Mouse (Mus musculus): ENCODE results near the gene Blmh. TPM values are rescaled to one million over a fixed set of nuclear protein-coding genes. Genes with fewer than 3 reads are reported as not detected.

Gene Blmh
- polyA plus RNA-seq, 1 experiment from 2014 or later = 192 TPM

DNA sequence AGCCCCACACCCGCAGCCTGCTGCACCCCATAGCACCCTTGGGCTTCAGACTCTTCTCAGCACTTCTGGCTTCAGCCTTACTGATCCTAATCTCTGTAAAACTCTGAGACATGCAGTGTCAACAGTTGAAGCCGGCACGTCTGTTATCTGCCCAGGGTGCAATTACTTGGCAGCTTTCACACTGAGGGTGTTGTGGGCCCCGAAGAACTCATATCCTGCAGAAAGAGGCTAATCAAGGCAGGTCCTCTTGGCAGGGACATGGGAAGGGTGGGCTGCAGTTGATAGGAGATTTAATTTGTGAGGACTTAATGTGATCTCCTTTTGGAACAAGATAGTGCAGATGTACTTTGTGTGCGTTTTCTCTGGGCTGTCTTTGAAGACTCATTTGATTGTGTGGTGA lies 59.0 kb downstream of the Blmh start:
- H3K9me3 ChIP-seq = no peaks in the 10 kb centered on the region
- H3K27ac ChIP-seq (replicated peaks) = no peak overlapping the region
- WGBS = 88% methylated on average over 5 of the region's 5 CpGs
- no peak for ATAC-seq (ENCODE audit: low FRiP score, low read depth)
- H3K4me3 ChIP-seq = no peak overlapping the region
- H3K4me1 ChIP-seq = no peaks in the 10 kb centered on the region
- H3K27me3 ChIP-seq = no peaks in the 10 kb centered on the region
- no peak overlapping the region for H3K4me2 ChIP-seq (replicated peaks)
- H3K9ac ChIP-seq (replicated peaks) = no peak overlapping the region
- peaks cover 74% of the 10 kb centered on the region for H3K36me3 ChIP-seq

DNA sequence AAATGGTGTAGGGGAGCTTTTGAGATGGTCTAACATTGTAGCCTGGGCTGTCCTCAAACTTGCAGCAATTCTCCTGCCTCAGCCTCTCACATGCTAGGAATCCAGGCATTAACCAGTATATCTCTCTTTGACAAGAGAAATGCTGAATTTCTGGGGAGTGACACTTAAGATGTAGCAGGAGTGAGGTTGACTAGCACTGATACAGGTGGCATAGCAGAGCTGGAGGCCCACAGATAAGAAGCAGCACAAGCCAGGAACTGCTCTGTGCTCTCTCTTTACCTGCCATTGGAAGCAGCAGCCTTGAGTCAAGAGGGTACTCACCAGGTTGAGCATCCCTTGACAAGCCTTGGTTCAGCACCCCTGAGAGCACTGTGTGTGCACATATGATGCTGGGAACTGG lies 59.6 kb downstream of the Blmh start:
- no peak overlapping the region for H3K27ac ChIP-seq (replicated peaks)
- peaks cover 68% of the 10 kb centered on the region for H3K36me3 ChIP-seq
- no peak overlapping the region for H3K4me3 ChIP-seq
- no peaks in the 10 kb centered on the region for H3K9me3 ChIP-seq
- no peaks in the 10 kb centered on the region for H3K27me3 ChIP-seq
- H3K4me2 ChIP-seq (replicated peaks) = no peak overlapping the region
- H3K9ac ChIP-seq (replicated peaks) = no peak overlapping the region
- ATAC-seq (ENCODE audit: low FRiP score, low read depth) = no peak
- H3K4me1 ChIP-seq = no peaks in the 10 kb centered on the region

- Histone ChIP-seq H3K36me3 (peaks cover 23% of the 10 kb centered on the region), H3K4me3 (no peak overlapping the region), H3K27me3 (peaks cover 7% of the 10 kb centered on the region), H3K9me3 (no peaks in the 10 kb centered on the region), H3K27ac (replicated peaks) (no peak overlapping the region), H3K4me2 (replicated peaks) (no peak overlapping the region), H3K9ac (replicated peaks) (no peak overlapping the region), H3K4me1 (peaks cover 3% of the 10 kb centered on the region; the same call in 1 of the 2 replicates)
- WGBS = 77% methylated on average over 5 of the region's 5 CpGs
- no peak for ATAC-seq (ENCODE audit: low FRiP score, low read depth)
These were observed 66.2 kb downstream of the Blmh start for GRCm38 (mm10) chr11:76990839-76991238.

GRCm38 (mm10) chr11:76992886-76993285 lies 68.3 kb downstream of the Blmh start:
- WGBS = 34% methylated on average over 4 of the region's 4 CpGs
- H3K9me3 ChIP-seq = no peaks in the 10 kb centered on the region
- no peak for ATAC-seq (ENCODE audit: low FRiP score, low read depth)
- H3K36me3 ChIP-seq = peaks cover 2% of the 10 kb centered on the region; the same call in 1 of the 2 replicates
- H3K27me3 ChIP-seq = peaks cover 27% of the 10 kb centered on the region
- no peak overlapping the region for H3K27ac ChIP-seq (replicated peaks)
- no peak overlapping the region for H3K4me3 ChIP-seq
- H3K4me1 ChIP-seq = peaks cover 6% of the 10 kb centered on the region; the same call in 1 of the 2 replicates
- no peak overlapping the region for H3K4me2 ChIP-seq (replicated peaks)
- H3K9ac ChIP-seq (replicated peaks) = no peak overlapping the region

- H3K27ac ChIP-seq (replicated peaks) = no peak overlapping the region
- H3K9me3 ChIP-seq = no peaks in the 10 kb centered on the region
- peaks cover 17% of the 10 kb centered on the region for H3K4me1 ChIP-seq
- no peak overlapping the region for H3K9ac ChIP-seq (replicated peaks)
- no peak overlapping the region for H3K4me2 ChIP-seq (replicated peaks)
- no peak for ATAC-seq (ENCODE audit: low FRiP score, low read depth)
- no peaks in the 10 kb centered on the region for H3K36me3 ChIP-seq
- peaks cover 59% of the 10 kb centered on the region for H3K27me3 ChIP-seq
- H3K4me3 ChIP-seq = no peak overlapping the region
- WGBS = 65% methylated on average over 20 of the region's 20 CpGs
These were observed 71.5 kb downstream of the Blmh start for GRCm38 (mm10) chr11:76995966-76996672.

- Histone ChIP-seq H3K27ac (replicated peaks) (no peak overlapping the region), H3K4me2 (replicated peaks) (peak overlapping the region; percentile 61), H3K36me3 (no peaks in the 10 kb centered on the region), H3K4me1 (peaks cover 17% of the 10 kb centered on the region), H3K27me3 (peaks cover 70% of the 10 kb centered on the region), H3K9ac (replicated peaks) (no peak overlapping the region), H3K9me3 (no peaks in the 10 kb centered on the region), H3K4me3 (peak overlapping the region; percentile 43)
- peak; percentile 38; the same call in 1 of the 2 replicates for ATAC-seq (ENCODE audit: low FRiP score, low read depth)
- under 1% methylated on average over 21 of the region's 21 CpGs for WGBS
These were observed 72.7 kb downstream of the Blmh start for GRCm38 (mm10) chr11:76997305-76997704.

- no peak for ATAC-seq (ENCODE audit: low FRiP score, low read depth)
- Histone ChIP-seq H3K27me3 (peaks cover 76% of the 10 kb centered on the region), H3K9ac (replicated peaks) (peak within 1 kb of the TSS; percentile 37; the same call in 1 of the 2 replicates), H3K36me3 (no peaks in the 10 kb centered on the region), H3K9me3 (no peaks in the 10 kb centered on the region), H3K4me1 (peaks cover 13% of the 10 kb centered on the region), H3K4me3 (peak within 1 kb of the TSS; percentile 43), H3K4me2 (replicated peaks) (peak within 1 kb of the TSS; percentile 61), H3K27ac (replicated peaks) (no peak within 1 kb of the TSS)
- 1% methylated on average over 52 of the region's 52 CpGs for WGBS
These were observed 73.5 kb downstream of the Blmh start, which contains the start of gene Slc6a4 for GRCm38 (mm10) chr11:76997916-76998704. Gene Slc6a4, plus strand, starts transcription at chr11:76998603.

DNA sequence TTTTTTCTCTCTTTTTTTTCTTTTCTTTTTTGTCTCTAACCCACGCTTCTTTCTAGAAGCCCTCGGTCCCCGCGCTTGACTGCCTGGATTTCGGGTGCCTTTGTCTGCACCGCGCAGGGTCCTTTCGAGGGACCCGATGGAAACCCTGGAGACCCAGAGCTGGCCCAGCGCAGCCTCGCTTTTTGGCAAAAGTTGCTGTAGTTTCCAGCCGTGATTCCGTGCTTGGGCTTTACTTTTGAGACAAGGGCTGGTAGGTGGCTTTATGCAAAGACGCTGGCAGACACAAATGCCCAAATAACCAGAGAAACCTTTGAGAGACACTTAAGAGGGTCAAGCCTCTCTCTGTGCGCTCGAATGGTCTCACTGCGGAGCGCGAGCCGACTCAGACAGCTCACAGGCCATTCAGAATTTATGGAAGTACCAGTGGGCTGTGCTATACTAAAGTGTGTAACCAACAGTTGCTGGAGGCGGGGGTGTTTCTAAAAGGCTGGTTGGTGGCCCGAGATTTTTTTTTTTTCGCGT lies 74.2 kb downstream of the Blmh start:
- Histone ChIP-seq H3K4me1 (peaks cover 13% of the 10 kb centered on the region), H3K36me3 (no peaks in the 10 kb centered on the region), H3K4me3 (peak overlapping the region; percentile 43), H3K9me3 (no peaks in the 10 kb centered on the region), H3K4me2 (replicated peaks) (peak overlapping the region; percentile 61), H3K27me3 (peaks cover 77% of the 10 kb centered on the region), H3K9ac (replicated peaks) (peak overlapping the region; percentile 37; the same call in 1 of the 2 replicates), H3K27ac (replicated peaks) (no peak overlapping the region)
- 8% methylated on average over 24 of the region's 24 CpGs for WGBS
- ATAC-seq (ENCODE audit: low FRiP score, low read depth) = no peak

DNA sequence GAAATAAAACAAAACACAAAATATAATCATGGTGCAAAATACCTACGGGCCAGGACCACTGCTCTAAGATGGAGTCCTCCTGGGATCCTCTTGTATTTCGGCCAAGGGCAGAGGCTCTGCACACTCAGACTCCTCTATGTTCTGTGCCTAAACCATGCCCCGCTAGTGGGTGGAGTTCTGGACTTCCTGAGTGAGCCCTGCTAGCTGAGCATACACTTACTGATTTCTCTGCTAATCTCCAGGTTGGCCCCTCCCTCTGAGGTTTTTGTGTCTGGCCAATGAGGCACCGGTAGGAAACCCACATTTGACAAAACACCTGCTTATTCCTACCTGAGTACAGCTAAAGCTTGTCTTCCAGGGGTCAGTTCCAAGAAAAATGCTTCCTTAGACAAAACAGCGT lies 76.1 kb downstream of the Blmh start:
- Histone ChIP-seq H3K4me3 (no peak overlapping the region), H3K9ac (replicated peaks) (no peak overlapping the region), H3K9me3 (no peaks in the 10 kb centered on the region), H3K27ac (replicated peaks) (no peak overlapping the region), H3K27me3 (peaks cover 79% of the 10 kb centered on the region), H3K4me1 (peaks cover 13% of the 10 kb centered on the region), H3K4me2 (replicated peaks) (no peak overlapping the region), H3K36me3 (no peaks in the 10 kb centered on the region)
- WGBS = 64% methylated on average over 5 of the region's 5 CpGs
- no peak for ATAC-seq (ENCODE audit: low FRiP score, low read depth)

DNA sequence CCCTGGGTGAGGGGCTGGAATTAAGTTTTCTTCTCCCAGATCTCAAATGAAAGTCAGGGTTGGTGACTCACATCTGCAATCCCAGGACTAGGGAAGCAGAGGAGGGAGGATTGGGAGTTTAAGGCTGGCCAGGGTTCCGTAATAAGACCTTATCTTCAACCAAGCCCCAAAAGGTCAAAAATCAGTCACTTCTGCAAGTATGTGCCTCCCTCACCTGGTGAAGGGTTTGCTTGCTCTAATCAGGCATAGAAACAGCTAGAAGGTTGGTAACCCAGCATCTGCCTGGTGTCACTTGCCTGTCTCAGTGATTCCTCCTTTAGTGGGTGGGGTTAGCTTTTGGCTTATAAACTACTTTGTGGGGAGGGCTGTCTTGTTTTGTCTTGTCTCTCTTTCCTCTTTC lies 77.8 kb downstream of the Blmh start:
- H3K4me1 ChIP-seq = peaks cover 13% of the 10 kb centered on the region
- H3K4me2 ChIP-seq (replicated peaks) = no peak overlapping the region
- no peaks in the 10 kb centered on the region for H3K36me3 ChIP-seq
- H3K4me3 ChIP-seq = no peak overlapping the region
- peaks cover 63% of the 10 kb centered on the region for H3K27me3 ChIP-seq
- no peaks in the 10 kb centered on the region for H3K9me3 ChIP-seq
- H3K9ac ChIP-seq (replicated peaks) = no peak overlapping the region
- WGBS = 93% methylated on average over 1 of the region's 1 CpGs
- H3K27ac ChIP-seq (replicated peaks) = no peak overlapping the region
- no peak for ATAC-seq (ENCODE audit: low FRiP score, low read depth)

GRCm38 (mm10) chr11:77005881-77006280 lies 81.3 kb downstream of the Blmh start:
- H3K4me2 ChIP-seq (replicated peaks) = no peak overlapping the region
- H3K36me3 ChIP-seq = no peaks in the 10 kb centered on the region
- no peak overlapping the region for H3K4me3 ChIP-seq
- peaks cover 32% of the 10 kb centered on the region for H3K27me3 ChIP-seq
- WGBS = 69% methylated on average over 4 of the region's 4 CpGs
- no peak overlapping the region for H3K27ac ChIP-seq (replicated peaks)
- no peak for ATAC-seq (ENCODE audit: low FRiP score, low read depth)
- no peak overlapping the region for H3K9ac ChIP-seq (replicated peaks)
- H3K9me3 ChIP-seq = no peaks in the 10 kb centered on the region
- no peaks in the 10 kb centered on the region for H3K4me1 ChIP-seq

- H3K36me3 ChIP-seq = no peaks in the 10 kb centered on the region
- no peak overlapping the region for H3K4me2 ChIP-seq (replicated peaks)
- no peaks in the 10 kb centered on the region for H3K9me3 ChIP-seq
- H3K4me3 ChIP-seq = no peak overlapping the region
- 55% methylated on average over 6 of the region's 6 CpGs for WGBS
- ATAC-seq (ENCODE audit: low FRiP score, low read depth) = no peak
- H3K9ac ChIP-seq (replicated peaks) = no peak overlapping the region
- H3K4me1 ChIP-seq = no peaks in the 10 kb centered on the region
- H3K27ac ChIP-seq (replicated peaks) = no peak overlapping the region
- H3K27me3 ChIP-seq = peaks cover 26% of the 10 kb centered on the region
These were observed 82.0 kb downstream of the Blmh start for GRCm38 (mm10) chr11:77006616-77007015.
